Mouse (Mus musculus) cerebellum, adult (tissue): ENCODE measurements around the gene Tmem233.

Experiments used
- ATAC-seq: cut with Nextera tagmentation; 2 replicates; pipeline ENCODE4 v1.9.2; 2017; ENCODE audit warnings: mild to moderate bottlenecking, moderate library complexity, mixed read lengths; ENCODE audit not compliant: insufficient number of reproducible peaks, low FRiP score, low TSS enrichment

Gene Tmem233

GRCm38 (mm10) chr5:116007723-116008122 is 75.3 kb downstream of the Tmem233 start:
- ATAC-seq = no peak

GRCm38 (mm10) chr5:116006324-116007099 is 76.5 kb downstream of the Tmem233 start:
- no peak for ATAC-seq

- no peak for ATAC-seq
These were observed 78.8 kb downstream of the Tmem233 start for GRCm38 (mm10) chr5:116004271-116004670.

GRCm38 (mm10) chr5:116003825-116004224 is 79.2 kb downstream of the Tmem233 start:
- no peak for ATAC-seq

GRCm38 (mm10) chr5:116003154-116003553 is 79.9 kb downstream of the Tmem233 start:
- ATAC-seq = no peak

- ATAC-seq = no peak
These were observed 85.7 kb downstream of the Tmem233 start for GRCm38 (mm10) chr5:115997376-115997775.

- no peak for ATAC-seq
These were observed 88.9 kb downstream of the Tmem233 start for GRCm38 (mm10) chr5:115994101-115994500.

DNA sequence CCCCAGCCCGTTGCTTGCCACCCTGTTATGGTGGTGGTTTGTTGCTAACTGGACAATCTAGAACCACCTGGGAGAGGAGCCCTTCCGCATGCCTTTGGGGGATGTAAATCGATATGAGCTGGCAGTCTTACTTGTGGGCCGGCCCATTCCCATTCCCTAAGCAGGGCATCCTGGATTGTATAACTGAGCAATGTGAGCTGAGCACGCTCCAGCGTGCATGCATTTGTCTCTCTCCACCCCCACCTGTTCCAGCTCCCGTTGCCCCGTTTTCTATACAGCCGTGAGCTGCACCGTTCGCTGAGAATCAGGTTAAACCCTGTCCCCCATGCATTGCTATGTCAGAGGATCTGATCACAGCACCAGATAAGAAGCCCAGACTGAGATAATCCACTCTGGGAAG is 91.3 kb downstream of the Tmem233 start:
- ATAC-seq = no peak
